Comparison of ENCODE assay signal across 10 mouse cellular contexts in the genomic region with DNA sequence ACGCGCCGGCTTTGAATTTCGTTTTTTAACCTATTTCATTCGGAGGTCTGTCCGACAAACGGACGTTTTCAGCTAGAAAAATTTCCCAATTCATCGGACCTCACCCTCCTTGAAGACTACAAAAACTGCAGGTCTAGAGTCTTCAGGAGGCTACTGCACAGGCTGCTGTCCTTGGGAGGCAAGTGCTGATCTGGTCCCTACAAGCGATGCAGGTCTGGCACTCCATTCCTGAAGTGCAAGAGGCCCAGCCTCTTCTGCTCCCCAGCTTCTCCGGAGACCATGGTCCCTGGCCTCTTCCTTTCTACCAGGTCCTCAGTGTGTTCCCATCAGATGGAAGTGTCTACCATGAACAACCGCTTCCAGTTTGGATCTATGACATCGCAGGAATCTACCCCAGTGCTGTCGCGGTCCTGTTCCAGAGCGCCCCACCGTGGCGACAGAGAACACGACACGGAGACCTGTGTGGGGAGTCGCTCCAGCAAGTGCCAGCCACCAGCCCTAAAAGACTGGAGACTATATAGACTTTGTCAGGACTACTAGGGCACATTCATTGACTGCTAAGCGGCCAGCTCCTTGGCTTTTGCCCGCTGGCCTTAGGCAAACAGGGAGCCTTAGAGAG. TPM values are rescaled to one million over a fixed set of nuclear protein-coding genes. Genes with fewer than 3 reads are reported as not detected.
DNase-seq lines count a peak whose midpoint lies in the region; ATAC-seq lines count a peak whose summit lies in the region.
"Not testable (repeated sequence)": the region's sequence is repeated elsewhere in the genome, so short reads cannot be mapped to it uniquely, and the experiment has no call there.
"Had no signal": no experiment of that assay in that cellular context is flagged by ENCODE, and none has a peak within 500 bp of the region (broad histone marks: within the 10 kb centered on the region; RNA-seq: fewer than 3 reads in every experiment).

No protein-coding gene starts in this region.

- 9% methylated on average over 14 of the region's 23 CpGs for WGBS in forebrain, embryonic 15.5 days
- 4% methylated on average over 14 of the region's 23 CpGs for WGBS in hindbrain, embryonic 14.5 days

- H3K9me3 ChIP-seq in forebrain, embryonic 15.5 days; hindbrain, embryonic 14.5 days (ENCODE audit: control insufficient read depth, low read length): not testable (repeated sequence)

- H3K4me3 ChIP-seq in forebrain, embryonic 15.5 days = 0 out of 2 replicates have a peak overlapping the region, but pooled peaks have one; percentile 6
- H3K4me3 ChIP-seq in hindbrain, embryonic 14.5 days (replicated peaks; ENCODE audit: low read length) = not testable (repeated sequence)

- ATAC-seq in forebrain, embryonic 15.5 days (replicated peaks) = peak; percentile 11; the same call in 1 of the 2 replicates
- peak; percentile 61; the same call in 1 of the 2 replicates for ATAC-seq in hindbrain, embryonic 14.5 days (ENCODE audit: low FRiP score)

- DNase-seq in T-cell, adult 2 months (ENCODE audit: low spot score) = peak; percentile 33
- peak; percentile 56 for DNase-seq in cerebellum, adult 8-10 months
- DNase-seq in hindbrain, embryonic 14.5 days (ENCODE audit: low spot score) = peak; percentile 26
- DNase-seq in layer of hippocampus, adult 11-12 months (ENCODE audit: low spot score) = peak; percentile 34
- peak; percentile 21 to 25 for DNase-seq in lung, adult 18-20 months
- DNase-seq in naive thymus-derived CD4-positive, alpha-beta T cell, adult 2 months (ENCODE audit: low read depth) = peak; percentile 55
- peak; percentile 52 for DNase-seq in testis, postnatal 10 days (ENCODE audit: low spot score)

- H3K27ac ChIP-seq in forebrain, embryonic 15.5 days (replicated peaks); hindbrain, embryonic 14.5 days: not testable (repeated sequence)

- not testable (repeated sequence) for H3K4me1 ChIP-seq in forebrain, embryonic 15.5 days; hindbrain, embryonic 14.5 days (replicated peaks; ENCODE audit: control insufficient read depth, insufficient read depth, low read length)

- peak overlapping the region; percentile 14 for H3K4me2 ChIP-seq in forebrain, embryonic 15.5 days (replicated peaks)
- peak overlapping the region; percentile 35 for H3K4me2 ChIP-seq in hindbrain, embryonic 14.5 days (replicated peaks)

- H3K27me3 ChIP-seq in forebrain, embryonic 15.5 days; hindbrain, embryonic 14.5 days (ENCODE audit: control insufficient read depth, insufficient read depth, low read length): not testable (repeated sequence)

- H3K36me3 ChIP-seq in forebrain, embryonic 15.5 days; hindbrain, embryonic 14.5 days (replicated peaks; ENCODE audit: control insufficient read depth, insufficient read depth): not testable (repeated sequence)

- not testable (repeated sequence) for H3K9ac ChIP-seq in forebrain, embryonic 15.5 days (replicated peaks); hindbrain, embryonic 14.5 days

RNA-seq across cellular contexts. Expression of a gene that starts 2.0 kb away (rescaled TPM):
- not detected in 2 replicates for polyA plus RNA-seq in forebrain, embryonic 15.5 days (2015; fragmentation: Nextera tagmentation; extraction: Ambion mirVana)
- polyA plus RNA-seq in hindbrain, embryonic 14.5 days (2014; fragmentation: Nextera tagmentation; extraction: Ambion mirVana) = not detected in 2 replicates
- polyA plus RNA-seq: lung, embryonic 15.5 days; small intestine, adult 2 months had no signal

RNA-seq across cellular contexts. Expression of a gene that starts 7.8 kb away (rescaled TPM):
- polyA plus RNA-seq in forebrain, embryonic 15.5 days (2015; fragmentation: Nextera tagmentation; extraction: Ambion mirVana) = not detected in 2 replicates
- not detected in 2 replicates for polyA plus RNA-seq in hindbrain, embryonic 14.5 days (2014; fragmentation: Nextera tagmentation; extraction: Ambion mirVana)
- polyA plus RNA-seq: lung, embryonic 15.5 days; small intestine, adult 2 months had no signal

RNA-seq across cellular contexts. Expression of a gene that starts 47.1 kb away (rescaled TPM):
- polyA plus RNA-seq in forebrain, embryonic 15.5 days (2015; fragmentation: Nextera tagmentation; extraction: Ambion mirVana) = 46.7 and 47.7 TPM in 2 replicates
- polyA plus RNA-seq in hindbrain, embryonic 14.5 days (2014; fragmentation: Nextera tagmentation; extraction: Ambion mirVana) = 32.7 and 34.5 TPM in 2 replicates

RNA-seq across cellular contexts. Expression of a gene that starts 56.8 kb away (rescaled TPM):
- polyA plus RNA-seq in forebrain, embryonic 15.5 days (2015; fragmentation: Nextera tagmentation; extraction: Ambion mirVana) = not detected in 2 replicates
- polyA plus RNA-seq in hindbrain, embryonic 14.5 days (2014; fragmentation: Nextera tagmentation; extraction: Ambion mirVana) = not detected in 2 replicates
- polyA plus RNA-seq: lung, embryonic 15.5 days; small intestine, adult 2 months had no signal
